ENCODE assay signal across 21 mouse cellular contexts in the genomic region with DNA sequence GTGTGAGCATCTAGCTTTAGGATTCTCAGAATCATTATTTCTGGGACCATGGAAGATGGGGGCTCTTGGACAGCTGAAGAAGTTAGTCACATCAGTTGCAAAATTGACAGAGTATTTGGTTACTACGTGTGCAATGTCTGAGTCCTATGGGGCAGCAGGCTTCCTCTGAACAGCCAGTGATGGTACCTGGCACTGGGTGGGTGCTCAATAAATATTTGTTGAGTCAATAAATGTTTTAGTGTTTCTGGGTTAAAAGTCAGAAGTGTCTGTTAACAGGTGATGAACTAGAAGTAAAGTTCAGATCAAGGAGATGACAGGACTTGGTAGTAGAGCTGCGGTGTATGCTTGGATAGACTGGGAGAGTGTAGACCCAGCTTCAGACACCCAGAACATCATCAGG. TPM values are rescaled to one million over a fixed set of nuclear protein-coding genes. Genes with fewer than 3 reads are reported as not detected.
"Had no signal": no experiment of that assay in that cellular context is flagged by ENCODE, and none has a peak within 500 bp of the region (broad histone marks: within the 10 kb centered on the region; RNA-seq: fewer than 3 reads in every experiment).

No protein-coding gene starts in this region.

- ATAC-seq: midbrain, embryonic 13.5 days; midbrain, embryonic 15.5 days had no signal

- H3K36me3 ChIP-seq: liver, embryonic 13.5 days; midbrain, embryonic 10.5 days; midbrain, embryonic 13.5 days; midbrain, embryonic 15.5 days; neural tube, embryonic 13.5 days; neural tube, embryonic 15.5 days had no signal

- H3K27ac ChIP-seq: liver, embryonic 13.5 days; midbrain, embryonic 10.5 days; midbrain, embryonic 13.5 days; midbrain, embryonic 15.5 days; neural tube, embryonic 13.5 days; neural tube, embryonic 15.5 days had no signal

- H3K9ac ChIP-seq: liver, embryonic 13.5 days; lung, embryonic 14.5 days; midbrain, embryonic 13.5 days; midbrain, embryonic 15.5 days; neural tube, embryonic 13.5 days; neural tube, embryonic 15.5 days had no signal

- H3K4me1 ChIP-seq: midbrain, embryonic 10.5 days; midbrain, embryonic 13.5 days; midbrain, embryonic 15.5 days; neural tube, embryonic 13.5 days had no signal

- H3K4me2 ChIP-seq: liver, embryonic 13.5 days; lung, embryonic 14.5 days; midbrain, embryonic 13.5 days; midbrain, embryonic 15.5 days; neural tube, embryonic 13.5 days; neural tube, embryonic 15.5 days had no signal

- H3K4me3 ChIP-seq: liver, embryonic 13.5 days; midbrain, embryonic 10.5 days; midbrain, embryonic 13.5 days; midbrain, embryonic 15.5 days; myocyte; neural tube, embryonic 13.5 days; neural tube, embryonic 15.5 days had no signal

- DNase-seq: liver, embryonic 13.5 days; lung, adult 18-20 months; lung, embryonic 14.5 days; lung, postnatal 10 days; lung, postnatal 4 days; retina, postnatal 1 day; right cerebral cortex, adult 18-20 months; right cerebral cortex, postnatal 25 days; right cerebral cortex, postnatal 4 days; spleen, adult 18-20 months; thymus, adult 18-20 months; thymus, postnatal 14 days; thymus, postnatal 36 days had no signal

- H3K9me3 ChIP-seq: liver, embryonic 13.5 days; midbrain, embryonic 10.5 days; midbrain, embryonic 13.5 days; midbrain, embryonic 15.5 days; neural tube, embryonic 13.5 days; neural tube, embryonic 15.5 days had no signal

- H3K27me3 ChIP-seq: liver, embryonic 13.5 days; midbrain, embryonic 13.5 days; midbrain, embryonic 15.5 days; neural tube, embryonic 13.5 days; neural tube, embryonic 15.5 days had no signal

RNA-seq across cellular contexts. Expression of gene G0s2, which starts 14.6 kb away (rescaled TPM):
- total RNA-seq: megakaryocyte-erythroid progenitor cell, adult 5-6 weeks had no signal

RNA-seq across cellular contexts. Expression of gene Hsd11b1, which starts 23.7 kb away (rescaled TPM):
- total RNA-seq: megakaryocyte-erythroid progenitor cell, adult 5-6 weeks had no signal
- polyA plus RNA-seq: midbrain, embryonic 13.5 days; midbrain, embryonic 15.5 days; neural tube, embryonic 11.5 days; neural tube, embryonic 13.5 days had no signal
